Mouse (Mus musculus): ENCODE data around the gene Ophn1. TPM values are rescaled to one million over a fixed set of nuclear protein-coding genes. Genes with fewer than 3 reads are reported as not detected.

The Ophn1 gene
- total and polyA plus RNA-seq, 3 experiments, result not detected

- no peak overlapping the region for H3K27ac ChIP-seq (ENCODE audit: control insufficient read depth, low read depth, low read length)
- no peaks in the 10 kb centered on the region; a peak in 1 of 4 replicates for H3K27me3 ChIP-seq (ENCODE audit: control insufficient read depth in 1 of 2, insufficient read depth in 2 of 2, low read length in 2 of 2)
- H3K79me2 ChIP-seq (ENCODE audit: control insufficient read depth, insufficient read depth, low read length, poor library complexity), result no peaks in the 10 kb centered on the region
- H3K9ac ChIP-seq (ENCODE audit: control insufficient read depth, low read depth, low read length, poor library complexity, severe bottlenecking), result no peak overlapping the region
- no peak for DNase-seq (ENCODE audit: low read depth, low spot score)
- H3K4me3 ChIP-seq (ENCODE audit: control insufficient read depth in 1 of 2, insufficient read depth in 1 of 2, low read depth in 2 of 2, low read length in 2 of 2), result no peak overlapping the region
- no peaks in the 10 kb centered on the region for H3K36me3 ChIP-seq (ENCODE audit: control insufficient read depth in 1 of 2, insufficient read depth in 2 of 2, low read length in 2 of 2)
- H3K9me3 ChIP-seq (replicated peaks; ENCODE audit: insufficient read depth, low read length), result no peaks in the 10 kb centered on the region
- TF ChIP-seq POLR2AphosphoS5 (IDR thresholded peaks at IDR 0.05; ENCODE audit: borderline replicate concordance, low read depth, low read length) (no peak), POLR2A (IDR thresholded peaks at IDR 0.05; ENCODE audit: control insufficient read depth in 1 of 2, insufficient read depth in 1 of 2, low read depth in 1 of 2, low read length in 2 of 2, poor library complexity in 1 of 2) (no peak), MAX (IDR thresholded peaks at IDR 0.05; ENCODE audit: low read length) (no peak), ZMIZ1 (IDR thresholded peaks at IDR 0.05; ENCODE audit: low read depth, low read length) (no peak), ZC3H11A (IDR thresholded peaks at IDR 0.05; ENCODE audit: low read depth, low read length) (no peak), BHLHE40 (IDR thresholded peaks at IDR 0.05; ENCODE audit: borderline replicate concordance, low read depth, low read length) (no peak), USF2 (IDR thresholded peaks at IDR 0.05; ENCODE audit: borderline replicate concordance in 1 of 2, insufficient read depth in 1 of 2, low read depth in 1 of 2, low read length in 2 of 2) (no peak), MYB (IDR thresholded peaks at IDR 0.05; ENCODE audit: low read depth, low read length) (no peak), ELF1 (IDR thresholded peaks at IDR 0.05; ENCODE audit: low read depth, low read length) (no peak)
- H3K4me1 ChIP-seq (ENCODE audit: control insufficient read depth in 1 of 2, insufficient read depth in 2 of 2, low read length in 2 of 2), result no peaks in the 10 kb centered on the region
These were observed 20.3 kb downstream of the Ophn1 start for GRCm38 (mm10) chrX:98870541-98870940.

DNA sequence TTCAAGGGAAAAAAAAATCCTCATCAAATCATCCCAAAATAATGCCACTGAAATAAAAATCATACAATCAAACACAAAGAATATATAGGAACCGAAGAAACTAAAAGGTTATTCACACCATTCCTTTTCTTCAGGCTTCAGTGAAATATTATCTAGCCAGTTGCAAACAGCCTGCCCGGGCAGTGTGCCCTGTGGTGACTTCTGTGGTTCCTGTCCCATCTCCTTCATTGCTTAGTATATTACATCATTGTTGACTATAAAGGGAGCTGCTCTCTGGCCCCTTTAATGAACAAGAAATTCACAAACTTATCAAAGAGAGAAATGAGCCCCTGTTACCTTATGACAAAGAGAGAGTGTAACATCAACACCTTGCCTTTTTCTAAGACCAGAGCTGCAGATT lies 21.1 kb downstream of the Ophn1 start:
- TF ChIP-seq EP300 (IDR thresholded peaks at IDR 0.05; ENCODE audit: low read depth in 1 of 2, low read length in 2 of 2) (no peak), USF1 (IDR thresholded peaks at IDR 0.05; ENCODE audit: low read depth, low read length) (no peak), BHLHE40 (IDR thresholded peaks at IDR 0.05; ENCODE audit: borderline replicate concordance, low read depth, low read length) (no peak), MXI1 (IDR thresholded peaks at IDR 0.05; ENCODE audit: low read depth, low read length) (no peak), TBP (IDR thresholded peaks at IDR 0.05; ENCODE audit: low read depth, low read length) (no peak)
- Histone ChIP-seq H3K4me1 (ENCODE audit: control insufficient read depth in 1 of 2, insufficient read depth in 2 of 2, low read length in 2 of 2) (no peaks in the 10 kb centered on the region), H3K27ac (ENCODE audit: control insufficient read depth, low read depth, low read length) (no peak overlapping the region), H3K9ac (ENCODE audit: control insufficient read depth, low read depth, low read length, poor library complexity, severe bottlenecking) (no peak overlapping the region), H3K27me3 (ENCODE audit: control insufficient read depth in 1 of 2, insufficient read depth in 2 of 2, low read length in 2 of 2) (no peaks in the 10 kb centered on the region; a peak in 1 of 4 replicates), H3K4me3 (ENCODE audit: control insufficient read depth in 1 of 2, insufficient read depth in 1 of 2, low read depth in 2 of 2, low read length in 2 of 2) (no peak overlapping the region), H3K36me3 (ENCODE audit: control insufficient read depth in 1 of 2, insufficient read depth in 2 of 2, low read length in 2 of 2) (no peaks in the 10 kb centered on the region), H3K9me3 (replicated peaks; ENCODE audit: insufficient read depth, low read length) (no peaks in the 10 kb centered on the region), H3K79me2 (ENCODE audit: control insufficient read depth, insufficient read depth, low read length, poor library complexity) (no peaks in the 10 kb centered on the region)
- no peak for DNase-seq (ENCODE audit: low read depth, low spot score)

- H3K27me3 ChIP-seq (ENCODE audit: control insufficient read depth in 1 of 2, insufficient read depth in 2 of 2, low read length in 2 of 2), result no peaks in the 10 kb centered on the region
- H3K4me3 ChIP-seq (ENCODE audit: control insufficient read depth in 1 of 2, insufficient read depth in 1 of 2, low read depth in 2 of 2, low read length in 2 of 2), result no peak overlapping the region
- H3K4me1 ChIP-seq (ENCODE audit: control insufficient read depth in 1 of 2, insufficient read depth in 2 of 2, low read length in 2 of 2), result no peaks in the 10 kb centered on the region
- no peaks in the 10 kb centered on the region for H3K79me2 ChIP-seq (ENCODE audit: control insufficient read depth, insufficient read depth, low read length, poor library complexity)
- DNase-seq (ENCODE audit: low read depth, low spot score), result no peak
- no peak overlapping the region for H3K9ac ChIP-seq (ENCODE audit: control insufficient read depth, low read depth, low read length, poor library complexity, severe bottlenecking)
- no peak for TF ChIP-seq USF2 (IDR thresholded peaks at IDR 0.05; ENCODE audit: borderline replicate concordance in 1 of 2, insufficient read depth in 1 of 2, low read depth in 1 of 2, low read length in 2 of 2)
- TF ChIP-seq MYB (IDR thresholded peaks at IDR 0.05; ENCODE audit: low read depth, low read length), result no peak
- H3K36me3 ChIP-seq (ENCODE audit: control insufficient read depth in 1 of 2, insufficient read depth in 2 of 2, low read length in 2 of 2), result no peaks in the 10 kb centered on the region
- H3K9me3 ChIP-seq (replicated peaks; ENCODE audit: insufficient read depth, low read length), result no peaks in the 10 kb centered on the region
- H3K27ac ChIP-seq (ENCODE audit: control insufficient read depth, low read depth, low read length), result no peak overlapping the region
These were observed 21.7 kb downstream of the Ophn1 start for GRCm38 (mm10) chrX:98869165-98869564.
